Mouse (Mus musculus) neural tube, embryonic 14.5 days (tissue): ENCODE data around the gene Hmgn1. TPM values are rescaled to one million over a fixed set of nuclear protein-coding genes. Genes with fewer than 3 reads are reported as not detected.
"Not testable (repeated sequence)": the region's sequence is repeated elsewhere in the genome, so short reads cannot be mapped to it uniquely, and the experiment has no call there.

Experiments used
- ATAC-seq: fragments of 200-750 bp; cut with Nextera tagmentation; 2 replicates; pipeline ENCODE4 v1.8.0; 2017; ENCODE audit warnings: low read depth, mild to moderate bottlenecking, moderate TSS enrichment, moderate library complexity
- H3K27ac ChIP-seq: fragments of 300-500 bp; sonication (generic); 2 replicates; pipeline ENCODE4 v1.5.1; 2014; ENCODE audit warnings: low read depth, mild to moderate bottlenecking, control low read depth, low read length, moderate library complexity, mixed read lengths
- H3K27me3 ChIP-seq: fragments of 300-500 bp; sonication (generic); 2 replicates; pipeline ENCODE4 v1.6.1; 2014; ENCODE audit warnings: low read length; ENCODE audit not compliant: control insufficient read depth, insufficient read depth
- H3K36me3 ChIP-seq: fragments of 300-500 bp; sonication (generic); 2 replicates; pipeline ENCODE4 v1.6.1; 2014; ENCODE audit warnings: low read length, mixed read lengths; ENCODE audit not compliant: control insufficient read depth, insufficient read depth
- H3K4me1 ChIP-seq: fragments of 300-500 bp; sonication (generic); 2 replicates; pipeline ENCODE4 v1.6.1; 2014; ENCODE audit warnings: low read length; ENCODE audit not compliant: control insufficient read depth, insufficient read depth
- H3K4me2 ChIP-seq: fragments of 300-500 bp; sonication (generic); 2 replicates; pipeline ENCODE4 v1.6.1; 2014; ENCODE audit warnings: mild to moderate bottlenecking, low read depth, low read length, control low read depth
- H3K4me3 ChIP-seq: fragments of 300-500 bp; sonication (generic); 2 replicates; pipeline ENCODE4 v1.5.1; 2014; ENCODE audit warnings: low read depth, low read length, control low read depth, mixed read lengths
- H3K9ac ChIP-seq: fragments of 300-500 bp; sonication (generic); replicated peaks from 2 replicates; pipeline ENCODE4 v1.6.1; 2014; ENCODE audit warnings: low read depth, mild to moderate bottlenecking, control low read depth, low read length, mixed read lengths
- H3K9me3 ChIP-seq: fragments of 300-500 bp; sonication (generic); 2 replicates; pipeline ENCODE4 v1.6.1; 2016; ENCODE audit warnings: low read length; ENCODE audit not compliant: control insufficient read depth
- WGBS: fragments of 180-500 bp; shearing (Covaris S2); extraction: QIAGEN DNeasy Blood & Tissue Kit; methylation state at CpG from one replicate; pipeline ENCODE4 v1.1.7; 2014; 5-methylcytosine and 5-hydroxymethylcytosine counted together
- polyA plus RNA-seq: library from polyadenylated mRNA; unstranded; fragments of >200 nt; fragmentation: Nextera tagmentation; extraction: Ambion mirVana; gene quantifications from 2 replicates; pipeline ENCODE4 v1.2.1, GENCODE M21; 2014

Hmgn1 gene
- polyA plus RNA-seq, 1 experiment from 2014 or later, result 255 TPM

GRCm38 (mm10) chr16:96145110-96145800 is 17.7 kb upstream of the Hmgn1 start, which contains the start of gene Wrb:
Wrb (plus strand) TSS chr16:96145407.
- H3K27ac ChIP-seq, result peak within 1 kb of the TSS; percentile 72
- WGBS, result under 1% methylated on average over 63 of the region's 68 CpGs
- H3K36me3 ChIP-seq, result no peaks in the 10 kb centered on the region
- peak within 1 kb of the TSS; percentile 72 for H3K4me2 ChIP-seq
- peaks cover 12% of the 10 kb centered on the region for H3K4me1 ChIP-seq
- ATAC-seq, result peak; percentile 95
- H3K9me3 ChIP-seq, result no peaks in the 10 kb centered on the region
- peak within 1 kb of the TSS; percentile 79 for H3K9ac ChIP-seq
- no peaks in the 10 kb centered on the region for H3K27me3 ChIP-seq
- peak within 1 kb of the TSS; percentile 86 for H3K4me3 ChIP-seq

- peak; percentile 56 for ATAC-seq
- not testable (repeated sequence) for H3K27ac ChIP-seq, H3K9me3 ChIP-seq, H3K9ac ChIP-seq, H3K4me2 ChIP-seq, H3K27me3 ChIP-seq, H3K36me3 ChIP-seq
- Histone ChIP-seq H3K4me3 (peak overlapping the region; percentile 86), H3K4me1 (peaks cover 12% of the 10 kb centered on the region)
- WGBS, result 25% methylated on average over 6 of the region's 6 CpGs
Observed at GRCm38 (mm10) chr16:96144748-96145109, 17.2 kb upstream of the Hmgn1 start.

GRCm38 (mm10) chr16:96128466-96128865 is 937 bp upstream of the Hmgn1 start:
- Histone ChIP-seq H3K36me3 (peaks cover 28% of the 10 kb centered on the region), H3K27me3 (no peaks in the 10 kb centered on the region), H3K4me3 (peak overlapping the region; percentile 96), H3K4me1 (peaks cover 17% of the 10 kb centered on the region), H3K9ac (peak overlapping the region; percentile 95), H3K27ac (peak overlapping the region; percentile 96), H3K9me3 (no peaks in the 10 kb centered on the region), H3K4me2 (peak overlapping the region; percentile 80)
- WGBS, result 4% methylated on average over 9 of the region's 9 CpGs
- ATAC-seq, result no peak

- no peaks in the 10 kb centered on the region for H3K9me3 ChIP-seq
- H3K4me2 ChIP-seq, result peak overlapping the region; percentile 97
- peak; percentile 72 for ATAC-seq
- no peaks in the 10 kb centered on the region for H3K27me3 ChIP-seq
- under 1% methylated on average over 38 of the region's 52 CpGs for WGBS
- peak overlapping the region; percentile 99 for H3K27ac ChIP-seq
- peaks cover 40% of the 10 kb centered on the region for H3K36me3 ChIP-seq
- peak overlapping the region; percentile 96 for H3K4me3 ChIP-seq
- H3K9ac ChIP-seq, result peak overlapping the region; percentile 95
- H3K4me1 ChIP-seq, result peaks cover 17% of the 10 kb centered on the region
Observed at GRCm38 (mm10) chr16:96127288-96127656, 257 bp downstream of the Hmgn1 start.

GRCm38 (mm10) chr16:96126684-96127171 is 801 bp downstream of the Hmgn1 start:
- peaks cover 17% of the 10 kb centered on the region for H3K4me1 ChIP-seq
- peak overlapping the region; percentile 96 for H3K4me3 ChIP-seq
- ATAC-seq, result no peak
- no peaks in the 10 kb centered on the region for H3K27me3 ChIP-seq
- WGBS, result 10% methylated on average over 19 of the region's 19 CpGs
- H3K9ac ChIP-seq, result peak overlapping the region; percentile 95
- peaks cover 41% of the 10 kb centered on the region for H3K36me3 ChIP-seq
- peak overlapping the region; percentile 99 for H3K27ac ChIP-seq
- H3K9me3 ChIP-seq, result no peaks in the 10 kb centered on the region
- H3K4me2 ChIP-seq, result peak overlapping the region; percentile 97

GRCm38 (mm10) chr16:96120022-96120623 is 7.4 kb downstream of the Hmgn1 start:
- Histone ChIP-seq H3K9me3 (no peaks in the 10 kb centered on the region), H3K4me1 (no peaks in the 10 kb centered on the region), H3K27ac (no peak overlapping the region), H3K4me3 (no peak overlapping the region), H3K9ac (no peak overlapping the region), H3K36me3 (peaks cover 37% of the 10 kb centered on the region), H3K4me2 (no peak overlapping the region), H3K27me3 (no peaks in the 10 kb centered on the region)
- no peak for ATAC-seq
- WGBS, result 80% methylated on average over 4 of the region's 4 CpGs

GRCm38 (mm10) chr16:96114729-96115128 is 12.8 kb downstream of the Hmgn1 start:
- WGBS, result 59% methylated on average over 4 of the region's 4 CpGs
- ATAC-seq, result no peak
- no peaks in the 10 kb centered on the region for H3K27me3 ChIP-seq

GRCm38 (mm10) chr16:96112769-96113168 is 14.8 kb downstream of the Hmgn1 start:
- Histone ChIP-seq H3K9me3 (no peaks in the 10 kb centered on the region), H3K27ac (no peak overlapping the region), H3K4me3 (no peak overlapping the region), H3K4me2 (no peak overlapping the region), H3K4me1 (no peaks in the 10 kb centered on the region), H3K36me3 (no peaks in the 10 kb centered on the region), H3K27me3 (no peaks in the 10 kb centered on the region), H3K9ac (no peak overlapping the region)
- ATAC-seq, result no peak
- 52% methylated on average over 2 of the region's 2 CpGs for WGBS

More at GRCm38 (mm10) chr16:96114729-96115128, 12.8 kb downstream of the Hmgn1 start:
- Histone ChIP-seq H3K27ac (no peak overlapping the region), H3K4me1 (no peaks in the 10 kb centered on the region), H3K4me3 (no peak overlapping the region), H3K36me3 (no peaks in the 10 kb centered on the region), H3K4me2 (no peak overlapping the region), H3K9me3 (no peaks in the 10 kb centered on the region), H3K9ac (no peak overlapping the region)

- Histone ChIP-seq H3K36me3 (no peaks in the 10 kb centered on the region), H3K27ac (no peak overlapping the region), H3K4me1 (no peaks in the 10 kb centered on the region), H3K4me2 (no peak overlapping the region), H3K9me3 (no peaks in the 10 kb centered on the region), H3K9ac (no peak overlapping the region), H3K27me3 (no peaks in the 10 kb centered on the region), H3K4me3 (no peak overlapping the region)
- no peak for ATAC-seq
- 86% methylated on average over 5 of the region's 5 CpGs for WGBS
Observed at GRCm38 (mm10) chr16:96110655-96111345, 16.7 kb downstream of the Hmgn1 start.
